Mouse (Mus musculus) bone marrow macrophage, adult 2 months (primary cell): ENCODE measurements around the gene Uspl1.

Source experiments
- CTCF ChIP-seq: IDR thresholded peaks from 2 replicates; pipeline ENCODE4 v1.5.1; 2012; ENCODE audit warnings: low read depth, mild to moderate bottlenecking, low read length, moderate library complexity
- POLR2A ChIP-seq: IDR thresholded peaks from 2 replicates; pipeline ENCODE4 v1.6.1; 2012; ENCODE audit warnings: mild to moderate bottlenecking, low read depth, low read length, borderline replicate concordance

GRCm38 (mm10) chr5:149247047-149247904 lies 63.1 kb downstream of the Uspl1 start:
- TF ChIP-seq CTCF (no peak), POLR2A (no peak)
